Mouse (Mus musculus): ENCODE data around the gene 6430548M08Rik. TPM values are rescaled to one million over a fixed set of nuclear protein-coding genes. Genes with fewer than 3 reads are reported as not detected.
A peak's percentile ranks its signal among the peaks of the same experiment; 100 is the strongest.

Gene 6430548M08Rik
- total RNA-seq, 2 experiments from 2014 or later = 9.3 to 11.2 TPM

- DNase-seq = no peak
Measured at GRCm38 (mm10) chr8:120181861-120182414, 68.0 kb downstream of the 6430548M08Rik start.

- peak; percentile 44 for DNase-seq
Measured at GRCm38 (mm10) chr8:120184366-120184765, 70.4 kb downstream of the 6430548M08Rik start.

- peak; percentile 61 for DNase-seq
Measured at GRCm38 (mm10) chr8:120184850-120185792, 71.2 kb downstream of the 6430548M08Rik start.

GRCm38 (mm10) chr8:120186454-120186853, 72.5 kb downstream of the 6430548M08Rik start:
- peak; percentile 35 for DNase-seq

- DNase-seq = peak; percentile 51
Measured at GRCm38 (mm10) chr8:120188510-120188909, 74.6 kb downstream of the 6430548M08Rik start.

- DNase-seq = no peak
Measured at GRCm38 (mm10) chr8:120189440-120189839, 75.5 kb downstream of the 6430548M08Rik start.

- DNase-seq = no peak
Measured at GRCm38 (mm10) chr8:120190107-120190809, 76.3 kb downstream of the 6430548M08Rik start.

GRCm38 (mm10) chr8:120190810-120191413, 77.0 kb downstream of the 6430548M08Rik start:
- peak; percentile 99 for DNase-seq

GRCm38 (mm10) chr8:120191633-120192032, 77.7 kb downstream of the 6430548M08Rik start:
- DNase-seq = no peak

- no peak for DNase-seq
Measured at GRCm38 (mm10) chr8:120192118-120192517, 78.2 kb downstream of the 6430548M08Rik start.

GRCm38 (mm10) chr8:120201351-120201750, 87.4 kb downstream of the 6430548M08Rik start:
- no peak for DNase-seq

GRCm38 (mm10) chr8:120202546-120202945, 88.6 kb downstream of the 6430548M08Rik start:
- no peak for DNase-seq

- DNase-seq = no peak
Measured at GRCm38 (mm10) chr8:120204736-120205360, 90.9 kb downstream of the 6430548M08Rik start.

- no peak for DNase-seq
Measured at GRCm38 (mm10) chr8:120205916-120206315, 92.0 kb downstream of the 6430548M08Rik start.

- no peak for DNase-seq
Measured at GRCm38 (mm10) chr8:120207364-120207763, 93.4 kb downstream of the 6430548M08Rik start.

GRCm38 (mm10) chr8:120208113-120208512, 94.2 kb downstream of the 6430548M08Rik start:
- no peak for DNase-seq

- DNase-seq = no peak
Measured at GRCm38 (mm10) chr8:120211345-120211744, 97.4 kb downstream of the 6430548M08Rik start.

GRCm38 (mm10) chr8:120212596-120212995, 98.6 kb downstream of the 6430548M08Rik start:
- no peak for DNase-seq

- no peak for DNase-seq
Measured at GRCm38 (mm10) chr8:120213229-120213628, 99.3 kb downstream of the 6430548M08Rik start.

- peak; percentile 76 for DNase-seq
Measured at GRCm38 (mm10) chr8:120213939-120214338, 100.0 kb downstream of the 6430548M08Rik start.

Data from gastrocnemius, postnatal 10 days (tissue).